Comparison of ENCODE assay signal across 19 mouse cellular contexts in genomic region chr10:103829079-103829478, GRCm38 (mm10).
"Had no signal": no experiment of that assay in that cellular context is flagged by ENCODE, and none has a peak within 500 bp of the region (broad histone marks: within the 10 kb centered on the region; RNA-seq: fewer than 3 reads in every experiment).

No protein-coding gene starts in this region.

- H3K36me3 ChIP-seq: liver, embryonic 15.5 days; lung, embryonic 15.5 days; midbrain, embryonic 12.5 days; neural tube, embryonic 13.5 days; stomach, embryonic 15.5 days had no signal

- H3K4me1 ChIP-seq: liver, embryonic 15.5 days; lung, embryonic 15.5 days; megakaryocyte, embryonic 14.5 days; midbrain, embryonic 12.5 days; neural tube, embryonic 13.5 days; stomach, embryonic 15.5 days had no signal

- H3K9me3 ChIP-seq: liver, embryonic 15.5 days; lung, embryonic 15.5 days; megakaryocyte, embryonic 14.5 days; midbrain, embryonic 12.5 days; neural tube, embryonic 13.5 days; stomach, embryonic 15.5 days had no signal

- H3K27ac ChIP-seq: liver, embryonic 15.5 days; lung, embryonic 15.5 days; macrophage; midbrain, embryonic 12.5 days; neural tube, embryonic 13.5 days; stomach, embryonic 15.5 days; stomach, postnatal 0 days had no signal

- H3K4me2 ChIP-seq: liver, embryonic 15.5 days; lung, embryonic 15.5 days; midbrain, embryonic 12.5 days; neural tube, embryonic 13.5 days; stomach, embryonic 15.5 days had no signal

- ATAC-seq: liver, postnatal 0 days; lung, postnatal 0 days; midbrain, embryonic 16.5 days had no signal

- DNase-seq: liver, postnatal 0 days; lung, adult 2 months; lung, postnatal 14 days; lung, postnatal 36 days; midbrain, embryonic 14.5 days; right cerebral cortex, postnatal 14 days; thymus, adult 2 months; thymus, postnatal 25 days; thymus, postnatal 4 days had no signal

- H3K9ac ChIP-seq: liver, embryonic 15.5 days; liver, postnatal 0 days; lung, embryonic 15.5 days; midbrain, embryonic 12.5 days; neural tube, embryonic 13.5 days; stomach, embryonic 15.5 days had no signal

- H3K27me3 ChIP-seq: liver, embryonic 15.5 days; lung, embryonic 15.5 days; megakaryocyte, embryonic 14.5 days; midbrain, embryonic 12.5 days; neural tube, embryonic 13.5 days; stomach, embryonic 15.5 days had no signal

- H3K4me3 ChIP-seq: liver, embryonic 15.5 days; lung, embryonic 15.5 days; megakaryocyte, embryonic 14.5 days; midbrain, embryonic 12.5 days; neural tube, embryonic 13.5 days; stomach, embryonic 15.5 days had no signal
